Mouse (Mus musculus) Patski (cell line): ENCODE data around the gene Cfc1. TPM values are rescaled to one million over a fixed set of nuclear protein-coding genes. Genes with fewer than 3 reads are reported as not detected.

Experiments
- ATAC-seq: fragments of 100-300 bp; one replicate; pipeline ENCODE4 v1.8.0; 2021
- CTCF ChIA-PET: fragments of 350-600 bp; sonication (Branson Sonifier 250); formaldehyde crosslinking; loops from one replicate; lab custom pipeline; 2022; ENCODE audit warnings: inconsistent platforms; lab: Charles Lee
- POLR2A ChIA-PET: fragments of 350-600 bp; sonication (Branson Sonifier 250); formaldehyde crosslinking; loops from one replicate; lab custom pipeline; 2022; ENCODE audit warnings: antibody characterized with exemption, inconsistent platforms; lab: Charles Lee
- DNase-seq: peaks from one replicate; pipeline ENCODE4 v3.0.0-alpha.2; 2011; ENCODE audit warnings: low read depth, low spot score
- H3K27me3 ChIP-seq: fragments of 371-371 bp; one replicate; pipeline ENCODE4 v1.5.1; 2021
- CTCF ChIP-seq: fragments of 100-300 bp; IDR thresholded peaks from one replicate; pipeline ENCODE4 v1.5.1; 2021
- in situ Hi-C: fragments of 300-500 bp; cut with MboI; formaldehyde crosslinking; loops from 3 replicates; pipeline ENCODE4 v1.11.1; 2018; ENCODE audit warnings: low pct_unique_long_range_greater_than_20kb, mixed read lengths
- polyA plus RNA-seq: library from polyadenylated mRNA; unstranded; gene quantifications from one replicate; pipeline ENCODE4 v1.2.3, GENCODE M21; 2021

The Cfc1 gene
- polyA plus RNA-seq, 1 experiment from 2014 or later = not detected

DNA sequence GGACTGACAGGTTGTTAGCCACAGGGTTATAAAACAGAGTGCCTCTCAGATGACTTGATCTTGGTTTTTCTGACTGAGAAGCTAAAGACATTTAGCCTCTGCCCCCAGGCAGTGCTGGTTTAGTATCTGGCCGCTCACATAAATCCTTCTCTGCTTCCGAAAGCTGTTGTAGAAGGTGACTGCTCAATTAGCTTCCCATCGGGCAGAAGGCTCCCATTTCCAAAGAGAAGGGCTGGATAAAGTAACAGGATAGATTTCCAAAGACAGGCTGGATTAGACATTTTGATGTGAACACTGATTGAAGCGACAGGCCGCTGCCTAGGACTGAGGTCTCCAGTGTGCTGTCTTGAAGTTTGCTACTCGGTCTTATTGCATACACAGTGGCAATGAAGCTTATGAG is 46.8 kb downstream of the Cfc1 start:
- TF ChIP-seq CTCF = no peak
- ChIA-PET CTCF (no interaction called here), POLR2A (no interaction called here)
- DNase-seq (no peak), ATAC-seq (no peak)
- H3K27me3 ChIP-seq = peaks cover 24% of the 10 kb centered on the region
- in situ Hi-C loops = no loop called here

DNA sequence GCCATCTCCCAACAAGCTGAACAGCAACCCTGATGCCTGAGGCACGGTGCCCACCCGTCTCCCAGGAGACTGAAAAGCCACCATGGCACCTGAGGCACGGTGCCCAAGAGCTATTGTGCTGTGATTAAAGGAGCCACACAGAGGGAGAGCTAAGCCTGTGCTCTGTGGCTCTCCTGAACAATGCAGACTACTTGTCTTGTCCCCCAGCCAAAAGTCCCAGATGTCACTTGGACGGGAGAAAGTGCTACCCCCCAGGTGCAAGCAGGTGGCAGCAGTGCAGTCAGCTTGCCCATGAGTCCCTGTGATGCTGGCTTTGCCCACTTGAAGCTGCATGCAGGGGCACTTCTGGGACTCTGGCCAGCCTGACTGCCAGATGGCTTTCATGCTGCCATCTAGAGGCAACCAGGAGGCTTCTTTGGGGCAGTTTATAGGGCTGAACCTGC is 48.4 kb downstream of the Cfc1 start:
- in situ Hi-C loops = no loop called here
- DNase-seq (no peak), ATAC-seq (no peak)
- H3K27me3 ChIP-seq = peaks cover 24% of the 10 kb centered on the region
- no peak for TF ChIP-seq CTCF
- ChIA-PET CTCF (no interaction called here), POLR2A (no interaction called here)

DNA sequence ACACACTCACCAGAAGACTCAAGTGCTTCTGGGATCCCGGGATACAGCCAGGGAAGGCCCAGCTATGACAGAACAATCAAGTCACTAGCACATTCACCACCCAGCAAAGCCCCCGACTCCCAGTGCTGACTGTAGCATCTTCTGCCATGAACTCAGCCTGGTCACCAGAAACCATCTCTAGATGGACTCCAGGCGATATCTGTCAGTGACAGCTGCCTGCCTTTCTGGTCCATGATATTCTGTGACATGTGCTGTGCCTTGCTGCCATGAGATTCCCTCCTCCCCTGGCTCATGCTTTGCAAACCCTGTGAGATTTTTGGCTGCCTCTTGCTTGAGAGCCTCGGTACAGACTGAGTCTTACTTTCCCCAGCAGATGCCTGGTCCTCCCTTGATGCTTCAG is 49.3 kb downstream of the Cfc1 start:
- peaks cover 24% of the 10 kb centered on the region for H3K27me3 ChIP-seq
- no peak for TF ChIP-seq CTCF
- DNase-seq (no peak), ATAC-seq (no peak)
- POLR2A ChIA-PET = interaction anchor here (0.5 kb wide), 1 partner anchor 1292 kb away, joined by 4 read pairs; no protein-coding TSS in a partner anchor
- CTCF ChIA-PET = no interaction called here
- in situ Hi-C loops = no loop called here

DNA sequence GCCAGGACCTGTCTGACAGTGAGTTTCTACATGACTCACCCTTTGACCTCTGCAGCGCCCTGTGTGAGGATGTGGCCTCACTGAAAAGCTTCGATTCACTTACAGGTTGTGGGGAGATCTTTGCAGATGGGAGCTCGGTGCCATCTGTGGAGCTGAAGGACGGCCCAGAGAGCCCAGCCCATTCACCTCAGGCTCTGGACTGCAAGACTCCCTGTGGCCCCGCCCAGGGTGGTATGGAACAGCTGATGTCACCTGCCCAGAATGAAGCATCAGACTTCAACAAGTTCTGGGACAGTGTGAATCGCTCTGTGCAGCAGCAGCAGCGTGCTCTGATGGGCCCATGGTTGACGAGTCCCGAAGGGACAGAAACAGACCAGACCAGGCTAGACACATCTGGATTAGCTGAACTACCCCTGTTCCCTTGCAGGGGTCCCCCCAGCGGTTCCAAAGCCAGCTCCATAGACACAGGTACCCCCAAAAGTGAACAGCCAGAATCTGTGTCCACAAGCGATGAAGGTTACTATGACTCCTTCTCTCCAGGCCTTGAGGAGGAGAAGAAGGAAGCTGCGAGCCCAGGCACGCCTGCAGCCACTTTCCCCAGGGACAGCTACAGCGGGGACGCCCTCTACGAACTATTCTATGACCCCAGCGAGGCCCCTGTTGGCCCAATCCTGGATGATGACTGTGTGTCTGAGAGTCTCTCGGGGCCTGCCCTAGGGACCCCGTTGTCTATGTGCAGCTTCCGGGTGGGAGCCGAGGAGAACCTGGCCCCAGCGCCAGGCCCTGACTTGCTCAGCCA is 52.0 kb downstream of the Cfc1 start:
- ChIA-PET CTCF (no interaction called here), POLR2A (no interaction called here)
- peaks cover 15% of the 10 kb centered on the region for H3K27me3 ChIP-seq
- DNase-seq = no peak
- in situ Hi-C loops = no loop called here
- no peak for ATAC-seq
- TF ChIP-seq CTCF = no peak

Other genes starting within 250 kb of the Cfc1 start
- 14.6 TPM for gene Ccdc115, start 96.0 kb upstream of the Cfc1 start, polyA plus RNA-seq
- 77.3 TPM for gene Imp4, start 95.8 kb upstream of the Cfc1 start, polyA plus RNA-seq
- 1.5 TPM for gene Ptpn18, start 75.9 kb upstream of the Cfc1 start, polyA plus RNA-seq
- gene Prss39, start 37.2 kb upstream of the Cfc1 start, polyA plus RNA-seq = not detected
- not detected for gene Prss40, start 25.3 kb downstream of the Cfc1 start, polyA plus RNA-seq
- gene Amer3, start 44.0 kb downstream of the Cfc1 start, polyA plus RNA-seq = not detected